In genomic region chr1:36860431-36860849, GRCm38 (mm10) we compare ENCODE assay signal across 9 mouse cellular contexts.
A peak's percentile ranks its signal among the peaks of the same experiment; 100 is the strongest.
DNase-seq lines count a peak whose midpoint lies in the region; ATAC-seq lines count a peak whose summit lies in the region.
"Had no signal": no experiment of that assay in that cellular context is flagged by ENCODE, and none has a peak within 500 bp of the region (broad histone marks: within the 10 kb centered on the region; RNA-seq: fewer than 3 reads in every experiment).

No protein-coding gene starts in this region.

- peaks cover 24% of the 10 kb centered on the region for H3K4me1 ChIP-seq in liver, embryonic 12.5 days
- peaks cover 19% of the 10 kb centered on the region for H3K4me1 ChIP-seq in kidney, embryonic 15.5 days
- peaks cover 30% of the 10 kb centered on the region for H3K4me1 ChIP-seq in neural tube, embryonic 15.5 days

- no peak overlapping the region for H3K9ac ChIP-seq in liver, embryonic 12.5 days
- H3K9ac ChIP-seq in kidney, embryonic 15.5 days, result no peak overlapping the region
- H3K9ac ChIP-seq in neural tube, embryonic 15.5 days (replicated peaks), result no peak overlapping the region

- H3K36me3 ChIP-seq in liver, embryonic 12.5 days, result peaks cover 28% of the 10 kb centered on the region
- 0 out of 2 replicates have a peak, but pooled peaks cover 5% of the 10 kb centered on the region for H3K36me3 ChIP-seq in kidney, embryonic 15.5 days
- H3K36me3 ChIP-seq in neural tube, embryonic 15.5 days, result no peaks in the 10 kb centered on the region

- no peak overlapping the region for H3K4me3 ChIP-seq in liver, embryonic 12.5 days
- H3K4me3 ChIP-seq in kidney, embryonic 15.5 days (replicated peaks), result no peak overlapping the region
- H3K4me3 ChIP-seq in neural tube, embryonic 15.5 days (replicated peaks), result no peak overlapping the region
- H3K4me3 ChIP-seq: erythroblast, embryonic 14.5 days had no signal

- H3K9me3 ChIP-seq in liver, embryonic 12.5 days (replicated peaks), result no peaks in the 10 kb centered on the region
- no peaks in the 10 kb centered on the region for H3K9me3 ChIP-seq in kidney, embryonic 15.5 days (replicated peaks)
- H3K9me3 ChIP-seq in neural tube, embryonic 15.5 days (replicated peaks), result no peaks in the 10 kb centered on the region

- peak overlapping the region; percentile 40; the same call in 1 of the 2 replicates for H3K27ac ChIP-seq in liver, embryonic 12.5 days
- peak overlapping the region; percentile 68 for H3K27ac ChIP-seq in kidney, embryonic 15.5 days
- H3K27ac ChIP-seq in neural tube, embryonic 15.5 days (replicated peaks), result peak overlapping the region; percentile 64

- no peak overlapping the region for H3K4me2 ChIP-seq in liver, embryonic 12.5 days
- no peak overlapping the region for H3K4me2 ChIP-seq in kidney, embryonic 15.5 days
- H3K4me2 ChIP-seq in neural tube, embryonic 15.5 days, result no peak overlapping the region

- no peak for ATAC-seq in liver, embryonic 12.5 days
- no peak for ATAC-seq in kidney, embryonic 15.5 days (replicated peaks; ENCODE audit: low FRiP score)
- ATAC-seq in neural tube, embryonic 15.5 days (ENCODE audit: low FRiP score), result no peak
- ATAC-seq in erythroblast, adult 5-6 weeks (replicated peaks; ENCODE audit: low FRiP score, poor library complexity, severe bottlenecking), result no peak

- DNase-seq in liver, result no peak
- peak; percentile 59 to 77 for DNase-seq in heart, adult 18-20 months
- no peak for DNase-seq in cerebellum, adult 8-10 months
- no peak for DNase-seq in thymus, postnatal 25 days

- no peaks in the 10 kb centered on the region for H3K27me3 ChIP-seq in liver, embryonic 12.5 days (replicated peaks)
- H3K27me3 ChIP-seq in kidney, embryonic 15.5 days, result no peaks in the 10 kb centered on the region
- H3K27me3 ChIP-seq in neural tube, embryonic 15.5 days (replicated peaks), result no peaks in the 10 kb centered on the region

- 50% methylated on average over 4 of the region's 4 CpGs for WGBS in liver, embryonic 12.5 days (ENCODE audit: insufficient replicate concordance)
- WGBS in kidney, embryonic 15.5 days, result 44% methylated on average over 4 of the region's 4 CpGs
- WGBS in neural tube, embryonic 15.5 days, result 43% methylated on average over 4 of the region's 4 CpGs

Comparison
In these comparisons a context has a peak if more than half of its experiments do, and no peak if none do; other contexts are left out.
1. DNase-seq: peak in heart, adult 18-20 months (2 of 2); none in liver (single experiment), cerebellum, adult 8-10 months (single experiment) and thymus, postnatal 25 days (single experiment).
2. Peak in every context shown above with its lines, with median percentiles within 50 percentile points of each other: H3K27ac ChIP-seq.